Mouse (Mus musculus): ENCODE data around the gene Twf1.

Twf1 gene

DNA sequence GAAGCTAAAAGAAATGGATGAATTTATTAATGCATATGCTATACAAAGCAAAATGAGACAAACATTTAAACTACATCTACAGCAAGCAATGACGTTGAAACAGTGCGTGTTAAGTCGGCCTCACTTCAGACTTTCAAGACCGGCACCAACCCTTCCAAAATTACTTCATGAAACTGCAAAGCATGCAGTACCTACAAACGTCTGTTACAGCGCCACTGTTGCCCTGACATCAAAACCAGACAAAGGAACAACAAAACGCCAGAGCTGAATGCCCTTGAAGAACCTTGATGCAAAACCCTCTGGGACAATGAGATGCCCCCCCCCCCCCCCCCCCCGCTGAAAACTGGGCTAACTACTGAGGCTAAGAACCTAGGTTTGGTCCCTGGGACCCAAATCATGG is 16.9 kb downstream of the Twf1 start:
- DNase-seq (ENCODE audit: low read depth), result no peak

GRCm38 (mm10) chr15:94571501-94571900 is 18.2 kb downstream of the Twf1 start:
- DNase-seq (ENCODE audit: low read depth), result no peak

GRCm38 (mm10) chr15:94568496-94569182 is 21.1 kb downstream of the Twf1 start:
- no peak for DNase-seq (ENCODE audit: low read depth)

GRCm38 (mm10) chr15:94565854-94566253 is 23.8 kb downstream of the Twf1 start:
- DNase-seq (ENCODE audit: low read depth), result no peak

- DNase-seq (ENCODE audit: low read depth), result no peak
These were observed 24.8 kb downstream of the Twf1 start for GRCm38 (mm10) chr15:94564909-94565308.

DNA sequence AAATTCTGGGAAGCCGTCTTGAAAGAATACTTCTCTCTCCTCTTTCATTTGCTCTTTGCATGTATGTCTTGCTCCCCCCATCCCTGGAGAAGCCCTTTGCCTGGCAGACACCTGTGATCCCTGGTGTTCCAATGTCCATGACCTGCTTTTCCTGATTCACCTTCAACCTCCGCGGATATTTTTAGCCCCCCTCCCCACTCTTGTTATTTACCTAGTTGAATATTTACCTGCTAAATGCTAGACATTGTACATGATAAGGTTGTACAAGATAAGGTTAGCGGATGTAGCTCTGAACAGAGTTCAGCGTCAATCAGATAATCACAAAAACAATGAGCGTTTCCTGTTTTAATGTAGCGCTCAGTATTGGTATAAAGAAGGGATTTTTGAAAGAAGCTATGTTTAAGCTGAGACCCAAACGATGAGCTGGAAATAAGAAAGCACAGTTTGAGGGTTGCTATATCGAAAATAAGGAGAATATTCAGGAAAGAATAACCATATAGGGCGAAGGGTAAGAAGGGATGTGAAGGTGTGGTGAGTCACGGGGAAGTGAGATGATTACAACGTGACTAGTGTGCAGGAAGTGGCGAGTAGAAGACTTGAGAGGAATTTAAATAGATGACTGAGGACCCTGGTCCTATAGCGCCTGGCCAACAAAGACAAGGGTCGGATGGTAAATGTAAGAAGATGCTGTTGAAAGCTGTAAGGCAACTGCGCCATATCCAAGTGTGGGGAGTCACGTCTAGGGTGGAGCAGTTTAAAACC is 30.6 kb downstream of the Twf1 start:
- DNase-seq (ENCODE audit: low read depth), result no peak

GRCm38 (mm10) chr15:94557442-94557841 is 32.2 kb downstream of the Twf1 start:
- peak; percentile 80 for DNase-seq (ENCODE audit: low read depth)

DNA sequence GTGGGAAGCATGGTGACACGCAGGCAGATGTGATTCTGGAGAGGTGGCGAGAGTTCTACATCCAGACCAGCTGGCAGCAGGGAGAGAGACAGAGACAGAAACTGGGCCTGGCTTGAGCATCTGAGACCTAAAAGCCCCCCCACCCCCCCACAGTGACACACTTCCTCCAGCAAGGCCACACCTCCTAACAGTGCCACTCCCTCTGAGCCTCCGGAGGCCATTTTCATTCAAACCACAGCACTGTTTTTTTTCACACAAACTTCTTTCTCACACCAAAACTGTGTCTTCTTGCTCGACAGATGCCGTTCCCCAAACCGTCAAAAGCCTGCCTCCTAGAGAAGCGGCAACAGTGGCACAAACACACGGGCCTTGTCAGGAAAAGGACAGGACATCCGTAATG is 36.2 kb downstream of the Twf1 start:
- DNase-seq (ENCODE audit: low read depth), result no peak

DNA sequence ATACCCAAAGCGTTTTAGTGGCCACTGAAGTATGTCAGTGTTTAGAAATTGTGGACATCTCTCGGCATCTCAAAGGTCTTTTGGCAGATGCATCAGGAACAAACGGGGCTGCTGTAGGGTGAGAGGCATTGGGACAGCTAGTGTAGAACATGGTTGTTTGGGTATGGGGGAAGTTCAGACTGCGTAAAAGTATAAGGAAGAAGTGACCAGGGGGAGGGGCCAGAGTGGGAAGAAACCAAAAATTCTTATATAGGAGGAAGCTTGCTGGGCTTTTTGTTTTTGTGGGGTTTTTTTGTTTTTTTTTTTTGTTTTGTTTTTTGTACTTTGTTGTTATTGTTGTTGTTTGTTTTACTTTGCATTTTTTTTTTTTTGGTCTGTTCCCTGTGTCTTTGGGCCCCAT is 44.8 kb downstream of the Twf1 start:
- DNase-seq (ENCODE audit: low read depth), result no peak

GRCm38 (mm10) chr15:94544052-94544636 is 45.5 kb downstream of the Twf1 start:
- no peak for DNase-seq (ENCODE audit: low read depth)

GRCm38 (mm10) chr15:94543409-94544051 is 46.2 kb downstream of the Twf1 start, which contains the start of the genes Pus7l and Irak4:
TSS of gene Pus7l (minus strand) at chr15:94543547.
TSS of gene Irak4 (plus strand) at chr15:94543643.
- DNase-seq (ENCODE audit: low read depth), result peak; percentile 94

DNA sequence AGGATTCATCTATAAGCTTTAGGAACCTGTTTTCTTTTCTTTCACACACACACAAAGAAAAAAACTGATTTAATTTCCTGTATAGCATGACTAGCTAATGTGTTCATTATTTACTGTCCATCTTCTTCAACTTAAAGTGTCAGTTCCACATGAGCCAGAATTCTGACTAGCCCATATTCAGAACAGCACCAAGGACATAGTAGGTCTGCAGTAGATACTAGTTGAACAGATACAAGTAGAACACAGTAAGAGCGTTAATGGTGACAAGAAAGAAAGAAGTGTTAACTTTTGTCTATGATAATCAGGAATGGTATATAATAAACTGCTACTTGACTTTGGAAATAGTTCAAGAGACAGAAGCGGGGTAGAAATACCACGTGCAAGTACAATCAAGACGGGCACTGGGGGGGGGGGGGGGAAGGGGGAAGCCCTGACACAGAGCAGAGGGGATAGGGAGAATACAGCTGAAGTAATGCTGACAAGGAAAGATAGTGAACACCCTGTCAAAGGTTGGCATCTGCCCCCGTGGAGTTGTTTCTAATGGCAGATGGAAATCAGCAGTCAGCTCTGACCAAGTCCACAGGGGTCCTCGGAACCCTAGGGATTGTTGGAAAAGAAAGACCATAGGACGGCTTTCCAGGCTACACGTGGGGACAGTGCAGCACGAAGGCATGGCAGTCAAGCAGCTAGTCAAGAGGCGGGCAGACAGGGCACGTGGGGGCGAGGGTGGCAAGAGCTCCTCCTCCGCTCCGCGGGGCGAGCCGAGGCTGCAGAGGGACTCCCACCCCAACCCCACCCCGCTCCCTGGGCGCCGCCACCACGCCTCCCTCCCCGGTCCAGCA is 46.9 kb downstream of the Twf1 start:
- DNase-seq (ENCODE audit: low read depth), result no peak

DNA sequence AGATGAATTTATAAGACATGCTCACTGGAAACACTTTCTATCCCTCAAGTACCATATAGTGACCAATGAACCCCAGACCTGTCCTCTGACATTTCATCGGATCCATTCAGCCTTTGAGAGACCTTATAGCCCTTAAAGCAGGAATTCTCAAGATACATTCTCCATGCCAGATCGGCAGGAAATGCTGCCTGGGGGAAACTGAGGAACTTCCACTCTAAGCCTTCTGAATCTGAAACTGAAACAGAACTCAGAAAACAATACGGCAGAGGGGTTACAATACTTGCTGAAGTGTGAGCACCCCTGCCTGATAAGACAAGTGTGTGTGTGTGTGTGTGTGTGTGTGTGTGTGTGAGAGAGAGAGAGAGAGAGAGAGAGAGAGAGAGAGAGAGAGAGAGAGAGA is 50.4 kb downstream of the Twf1 start:
- no peak for DNase-seq (ENCODE audit: low read depth)

- DNase-seq (ENCODE audit: low read depth), result no peak
These were observed 54.2 kb downstream of the Twf1 start for GRCm38 (mm10) chr15:94535521-94535920.

DNA sequence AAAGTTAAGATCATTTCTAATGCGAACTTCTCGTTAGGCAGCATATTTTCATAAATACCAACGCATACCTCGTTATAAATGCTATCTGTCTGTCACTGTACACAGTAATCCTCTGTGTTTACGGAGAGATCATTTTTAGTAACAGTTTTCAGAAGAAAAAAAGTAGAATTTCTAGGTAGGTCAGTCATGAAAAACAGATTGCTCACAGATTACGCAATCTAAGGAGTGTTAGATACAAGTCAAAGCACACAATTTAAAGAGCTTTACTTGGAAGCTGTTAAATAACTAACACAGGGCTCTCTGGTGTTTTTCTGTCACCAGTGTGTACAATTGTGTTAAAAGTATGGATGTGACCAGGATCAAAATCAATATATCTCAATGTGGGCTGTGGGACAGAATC is 56.7 kb downstream of the Twf1 start:
- no peak for DNase-seq (ENCODE audit: low read depth)

- no peak for DNase-seq (ENCODE audit: low read depth)
These were observed 57.4 kb downstream of the Twf1 start for GRCm38 (mm10) chr15:94532306-94532705.

- DNase-seq (ENCODE audit: low read depth), result no peak
These were observed 59.2 kb downstream of the Twf1 start for GRCm38 (mm10) chr15:94530519-94530918.
